ENCODE assay signal across 12 mouse cellular contexts in genomic region chr4:43400976-43401375, GRCm38 (mm10). TPM values are rescaled to one million over a fixed set of nuclear protein-coding genes. Genes with fewer than 3 reads are reported as not detected.
DNase-seq lines count a peak whose midpoint lies in the region; ATAC-seq and TF ChIP-seq lines count a peak whose summit lies in the region.
"Had no signal": no experiment of that assay in that cellular context is flagged by ENCODE, and none has a peak within 500 bp of the region (broad histone marks: within the 10 kb centered on the region; RNA-seq: fewer than 3 reads in every experiment).

No protein-coding gene starts in this region.

- no peaks in the 10 kb centered on the region for H3K9me3 ChIP-seq in heart, embryonic 14.5 days (ENCODE audit: control insufficient read depth, low read length)
- no peaks in the 10 kb centered on the region for H3K9me3 ChIP-seq in midbrain, embryonic 13.5 days
- H3K9me3 ChIP-seq: megakaryocyte, embryonic 14.5 days had no signal

- peak; percentile 48 for DNase-seq in gastrocnemius, adult 18-20 months (ENCODE audit: low spot score)
- DNase-seq in gastrocnemius, postnatal 36 days, result no peak
- DNase-seq in lung, adult 2 months, result peak; percentile 42
- DNase-seq in lung, postnatal 25 days (ENCODE audit: low spot score), result no peak
- no peak for DNase-seq in cerebellum, postnatal 25 days
- DNase-seq in ovary, postnatal 10 days (ENCODE audit: low spot score), result no peak
- DNase-seq: B cell, adult 2 months had no signal

- no peaks in the 10 kb centered on the region for H3K36me3 ChIP-seq in heart, embryonic 14.5 days (ENCODE audit: control insufficient read depth, insufficient read depth, low read length)
- peaks cover 4% of the 10 kb centered on the region; the same call in 1 of the 2 replicates for H3K36me3 ChIP-seq in midbrain, embryonic 13.5 days

- no peak for TF ChIP-seq CTCF in lung, adult 2 months (IDR thresholded peaks at IDR 0.05; ENCODE audit: insufficient read depth, low read length)

- H3K4me3 ChIP-seq in lung, adult 2 months (replicated peaks; ENCODE audit: extremely low read depth, low read depth, low read length), result no peak overlapping the region
- no peak overlapping the region for H3K4me3 ChIP-seq in heart, embryonic 14.5 days (ENCODE audit: control insufficient read depth in 1 of 2, insufficient read depth in 1 of 2, low read depth in 1 of 2, low read length in 2 of 2)
- H3K4me3 ChIP-seq in midbrain, embryonic 13.5 days (replicated peaks), result no peak overlapping the region
- H3K4me3 ChIP-seq: megakaryocyte, embryonic 14.5 days had no signal

- peak overlapping the region; percentile 20 to 97; a peak in 3 of 4 replicates for H3K27ac ChIP-seq in heart, embryonic 14.5 days (replicated peaks in 1 of 2; ENCODE audit: control insufficient read depth in 1 of 2, insufficient read depth in 1 of 2, low read depth in 2 of 2, low read length in 2 of 2)
- peak overlapping the region; percentile 39; the same call in 1 of the 2 replicates for H3K27ac ChIP-seq in midbrain, embryonic 13.5 days

- H3K27me3 ChIP-seq in heart, embryonic 14.5 days (ENCODE audit: control insufficient read depth, insufficient read depth, low read length), result no peaks in the 10 kb centered on the region
- no peaks in the 10 kb centered on the region for H3K27me3 ChIP-seq in midbrain, embryonic 13.5 days

- no peak overlapping the region for H3K4me2 ChIP-seq in heart, embryonic 14.5 days (ENCODE audit: low read length)
- H3K4me2 ChIP-seq in midbrain, embryonic 13.5 days (replicated peaks), result no peak overlapping the region

- no peak for ATAC-seq in heart, embryonic 14.5 days (ENCODE audit: insufficient number of reproducible peaks, insufficient read depth, low FRiP score, low read depth)
- ATAC-seq in midbrain, embryonic 13.5 days, result peak; percentile 21; the same call in 1 of the 2 replicates

- intact Hi-C loops in gastrocnemius, postnatal 36 days (cut with DNase I), result no loop called here

- no peak for TF ChIP-seq POLR2A in lung, adult 2 months (IDR thresholded peaks at IDR 0.05; ENCODE audit: borderline replicate concordance, extremely low read depth, low read depth, low read length)

- peaks cover 41% of the 10 kb centered on the region for H3K4me1 ChIP-seq in lung, adult 2 months (ENCODE audit: control insufficient read depth, insufficient read depth, low read length)
- H3K4me1 ChIP-seq in heart, embryonic 14.5 days (ENCODE audit: control insufficient read depth in 2 of 2, insufficient read depth in 2 of 2, low read length in 2 of 2), result peaks cover 46 to 57% of the 10 kb centered on the region in 2 experiments
- H3K4me1 ChIP-seq in midbrain, embryonic 13.5 days (replicated peaks), result peaks cover 44% of the 10 kb centered on the region

- WGBS in lung, adult 2 months, result 45% methylated on average over 10 of the region's 10 CpGs
- WGBS in heart, embryonic 14.5 days, result 30% methylated on average over 10 of the region's 10 CpGs
- WGBS in midbrain, embryonic 13.5 days, result 21% methylated on average over 10 of the region's 10 CpGs

- H3K9ac ChIP-seq in heart, embryonic 14.5 days (ENCODE audit: low read length), result 0 out of 2 replicates have a peak overlapping the region, but pooled peaks have one; percentile 35
- H3K9ac ChIP-seq in midbrain, embryonic 13.5 days (replicated peaks), result peak overlapping the region; percentile 39

RNA-seq across cellular contexts. Expression of gene Rusc2, which starts 19.2 kb away (rescaled TPM):
- 10 to 100 TPM; 28.5 to 36.3 TPM for total RNA-seq in gastrocnemius, adult 18-20 months (2021)
- total RNA-seq in gastrocnemius, postnatal 36 days (2021), result 10 to 100 TPM; 20.8 to 23.3 TPM
- polyA plus RNA-seq in lung, adult 2 months (2012; rRNA removed), result 91.1 and 92.8 TPM in 2 replicates
- polyA plus RNA-seq in heart, embryonic 14.5 days (2014; fragmentation: Nextera tagmentation; extraction: Ambion mirVana), result 6.4 and 10.9 TPM in 2 replicates
- polyA plus RNA-seq in midbrain, embryonic 13.5 days (2015; fragmentation: Nextera tagmentation; extraction: Ambion mirVana), result 68.8 and 75.4 TPM in 2 replicates

RNA-seq across cellular contexts. Expression of gene Fam166b, which starts 28.0 kb away (rescaled TPM):
- total RNA-seq in gastrocnemius, adult 18-20 months (2021), result not detected
- not detected for total RNA-seq in gastrocnemius, postnatal 36 days (2021)
- polyA plus RNA-seq in lung, adult 2 months (2012; rRNA removed), result 14.4 and 15.8 TPM in 2 replicates
- 0.16 TPM in 1 of 2 replicates, not detected in the other for polyA plus RNA-seq in heart, embryonic 14.5 days (2014; fragmentation: Nextera tagmentation; extraction: Ambion mirVana)
- 0.30 and 0.83 TPM in 2 replicates for polyA plus RNA-seq in midbrain, embryonic 13.5 days (2015; fragmentation: Nextera tagmentation; extraction: Ambion mirVana)
- polyA plus RNA-seq: spleen, adult 2 months had no signal

RNA-seq across cellular contexts. Expression of gene Tesk1, which starts 40.8 kb away (rescaled TPM):
- total RNA-seq in gastrocnemius, adult 18-20 months (2021), result 10 to 100 TPM; 56.2 to 60.8 TPM
- 10 to 100 TPM; 49.1 to 50.0 TPM for total RNA-seq in gastrocnemius, postnatal 36 days (2021)
- polyA plus RNA-seq in lung, adult 2 months (2012; rRNA removed), result 83.6 and 83.9 TPM in 2 replicates
- 8.9 and 9.4 TPM in 2 replicates for polyA plus RNA-seq in heart, embryonic 14.5 days (2014; fragmentation: Nextera tagmentation; extraction: Ambion mirVana)
- 6.1 and 8.4 TPM in 2 replicates for polyA plus RNA-seq in midbrain, embryonic 13.5 days (2015; fragmentation: Nextera tagmentation; extraction: Ambion mirVana)

RNA-seq across cellular contexts. Expression of gene Cd72, which starts 53.5 kb away (rescaled TPM):
- total RNA-seq in gastrocnemius, adult 18-20 months (2021), result under 1 TPM in 1 of 2 experiments, not detected in 1; 0.21 TPM
- total RNA-seq in gastrocnemius, postnatal 36 days (2021), result not detected
- polyA plus RNA-seq in lung, adult 2 months (2012; rRNA removed), result 3.4 and 6.2 TPM in 2 replicates
- 3.1 and 3.9 TPM in 2 replicates for polyA plus RNA-seq in heart, embryonic 14.5 days (2014; fragmentation: Nextera tagmentation; extraction: Ambion mirVana)
- 4.1 and 4.7 TPM in 2 replicates for polyA plus RNA-seq in midbrain, embryonic 13.5 days (2015; fragmentation: Nextera tagmentation; extraction: Ambion mirVana)
- total RNA-seq: layer of hippocampus, adult 18-20 months had no signal

Comparison
In these comparisons a context has a peak if more than half of its experiments do, and no peak if none do; other contexts are left out.
1. DNase-seq: peak in gastrocnemius, adult 18-20 months (single experiment) and lung, adult 2 months (single experiment); none in gastrocnemius, postnatal 36 days (0 of 2), lung, postnatal 25 days (single experiment), cerebellum, postnatal 25 days (0 of 2) and ovary, postnatal 10 days (single experiment).